Mouse (Mus musculus) liver, adult 2 months (tissue): ENCODE data around the gene Gm10160. TPM values are rescaled to one million over a fixed set of nuclear protein-coding genes. Genes with fewer than 3 reads are reported as not detected.

Experiments
- DNase-seq: peaks from one replicate; pipeline ENCODE4 v3.0.0-alpha.2; 2011; ENCODE audit warnings: low read depth, low spot score; ENCODE audit errors: extremely low read depth
- H3K27ac ChIP-seq: fragments of 200-500 bp; replicated peaks from 2 replicates; pipeline ENCODE4 v1.5.1; 2012; ENCODE audit warnings: low read depth, mild to moderate bottlenecking, control low read depth, inconsistent platforms, low read length; ENCODE audit not compliant: insufficient read depth
- H3K27me3 ChIP-seq: fragments of 200-500 bp; 2 replicates; pipeline ENCODE4 v1.6.1; 2012; ENCODE audit warnings: mild to moderate bottlenecking, moderate library complexity, low read length, inconsistent platforms; ENCODE audit not compliant: control insufficient read depth, insufficient read depth
- H3K36me3 ChIP-seq: fragments of 200-500 bp; 2 replicates; pipeline ENCODE4 v1.6.1; 2012; ENCODE audit warnings: low read length, inconsistent platforms; ENCODE audit not compliant: control insufficient read depth, insufficient read depth
- H3K4me1 ChIP-seq: fragments of 200-500 bp; 2 replicates; pipeline ENCODE4 v1.6.1; 2011; ENCODE audit warnings: low read length; ENCODE audit not compliant: control insufficient read depth, insufficient read depth
- H3K4me3 ChIP-seq: fragments of 200-500 bp; 2 replicates; pipeline ENCODE4 v1.5.1; 2011; ENCODE audit warnings: low read depth, mild to moderate bottlenecking, control low read depth, low read length, moderate library complexity; ENCODE audit not compliant: insufficient read depth
- H3K79me2 ChIP-seq: fragments of 200-500 bp; 2 replicates; pipeline ENCODE4 v1.6.1; 2012; ENCODE audit warnings: inconsistent platforms, mild to moderate bottlenecking, low read length, moderate library complexity; ENCODE audit not compliant: control insufficient read depth, insufficient read depth
- H3K9ac ChIP-seq: fragments of 200-500 bp; 2 replicates; pipeline ENCODE4 v1.6.1; 2012; ENCODE audit warnings: low read depth, mild to moderate bottlenecking, control low read depth, inconsistent platforms, low read length
- CTCF ChIP-seq: fragments of 200-500 bp; IDR thresholded peaks from 2 replicates; pipeline ENCODE4 v1.5.1; 2011; ENCODE audit warnings: low read depth, low read length, control low read depth
- POLR2A ChIP-seq: fragments of 200-500 bp; IDR thresholded peaks from 2 replicates; pipeline ENCODE4 v1.6.1; 2011; ENCODE audit warnings: low read length, control low read depth; ENCODE audit not compliant: insufficient read depth; ENCODE audit errors: extremely low read depth
- WGBS: fragments of 180-500 bp; shearing (Covaris S2); methylation state at CpG from one replicate; pipeline ENCODE4 v1.1.7; 2018; 5-methylcytosine and 5-hydroxymethylcytosine counted together
- polyA plus RNA-seq: library from polyadenylated mRNA; depleted of rRNA; stranded (reverse); fragments of >200 nt; gene quantifications from 2 replicates; pipeline ENCODE4 v1.2.3, GENCODE M21; 2012
- total RNA-seq: library from RNA; depleted of rRNA; stranded (reverse); fragments of >200 nt; gene quantifications from 2 replicates; pipeline ENCODE4 v1.2.3, GENCODE M21; 2014

Gene Gm10160
- total and polyA plus RNA-seq, 2 experiments: not detected

DNA sequence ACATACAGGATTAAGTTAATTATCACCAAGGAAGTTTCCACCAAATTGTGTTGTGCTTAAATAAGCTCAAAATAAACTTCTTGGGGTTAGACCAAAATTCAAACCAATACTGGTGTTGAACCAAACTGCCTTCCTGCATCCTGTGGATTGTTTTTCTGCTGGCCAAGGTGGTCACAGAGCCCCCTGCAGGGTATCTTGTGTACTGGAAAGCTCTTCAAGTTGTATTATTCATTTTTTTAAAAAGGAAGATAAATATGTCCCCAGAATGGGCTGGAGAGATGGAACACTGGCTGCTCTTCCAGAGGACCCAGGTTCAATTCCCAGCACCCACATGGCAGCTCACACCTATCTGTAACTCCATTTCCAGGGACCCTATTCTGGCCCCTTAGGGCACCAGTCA is 20.7 kb downstream of the Gm10160 start:
- TF ChIP-seq POLR2A (no peak), CTCF (no peak)
- H3K4me1 ChIP-seq: peaks cover 2% of the 10 kb centered on the region; the same call in 1 of the 2 replicates
- no peaks in the 10 kb centered on the region for H3K36me3 ChIP-seq
- no peaks in the 10 kb centered on the region for H3K27me3 ChIP-seq
- DNase-seq: no peak
- H3K79me2 ChIP-seq: no peaks in the 10 kb centered on the region
- no peak overlapping the region for H3K9ac ChIP-seq
- no peak overlapping the region for H3K27ac ChIP-seq
- no peak overlapping the region for H3K4me3 ChIP-seq

DNA sequence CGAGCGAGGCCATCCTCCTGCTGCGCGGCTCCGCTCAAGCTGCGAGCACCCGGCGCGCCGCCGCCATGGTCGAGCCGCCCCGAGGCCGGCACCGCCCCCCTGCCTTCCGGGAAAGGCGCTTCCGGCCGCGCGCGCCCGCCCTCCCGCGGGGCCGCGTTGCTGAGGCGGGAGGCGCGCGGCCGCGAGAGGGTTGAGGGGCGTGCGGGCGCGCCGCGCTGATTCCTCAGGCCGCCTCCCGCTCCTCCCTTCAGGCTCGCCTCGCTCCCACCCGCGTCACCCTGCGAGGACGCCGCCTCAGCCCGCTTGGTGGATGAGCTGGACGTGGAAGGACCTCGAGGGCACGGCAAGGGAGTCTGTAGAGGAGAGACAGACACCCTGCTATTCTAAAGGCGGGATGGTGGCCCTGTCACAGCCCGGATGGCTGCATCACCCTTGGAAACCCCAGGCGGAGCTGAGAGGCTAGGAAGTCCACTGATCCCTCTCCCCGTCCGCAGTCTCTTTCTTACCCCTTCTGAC is 26.2 kb downstream of the Gm10160 start, which contains the start of gene Btbd1:
Btbd1 (minus strand) TSS at position 53 of the 516 bp plus-strand sequence.
- peak; percentile 29 for DNase-seq
- WGBS: 2% methylated on average over 55 of the region's 58 CpGs
- H3K4me1 ChIP-seq: peaks cover 21% of the 10 kb centered on the region

GRCm38 (mm10) chr7:81828681-81829378 is 26.8 kb downstream of the Gm10160 start:
- peak; percentile 37 for DNase-seq
- TF ChIP-seq CTCF (no peak), POLR2A (no peak)
- H3K4me3 ChIP-seq: peak overlapping the region; percentile 99
- under 1% methylated on average over 81 of the region's 91 CpGs for WGBS
- H3K27ac ChIP-seq: peak overlapping the region; percentile 56
- H3K27me3 ChIP-seq: no peaks in the 10 kb centered on the region
- H3K9ac ChIP-seq: peak overlapping the region; percentile 98
- no peaks in the 10 kb centered on the region for H3K36me3 ChIP-seq
- peaks cover 26% of the 10 kb centered on the region; the same call in 1 of the 2 replicates for H3K79me2 ChIP-seq
- peaks cover 21% of the 10 kb centered on the region for H3K4me1 ChIP-seq

More for the DNA sequence above, 26.2 kb downstream of the Gm10160 start, which contains the start of gene Btbd1:
- TF ChIP-seq POLR2A (peak; percentile 42; the same call in 1 of the 2 replicates), CTCF (no peak)
- Histone ChIP-seq H3K27ac (peak within 1 kb of the TSS; percentile 89), H3K4me3 (peak within 1 kb of the TSS; percentile 99), H3K27me3 (no peaks in the 10 kb centered on the region), H3K9ac (peak within 1 kb of the TSS; percentile 98), H3K36me3 (no peaks in the 10 kb centered on the region), H3K79me2 (peaks cover 23% of the 10 kb centered on the region; the same call in 1 of the 2 replicates)

DNA sequence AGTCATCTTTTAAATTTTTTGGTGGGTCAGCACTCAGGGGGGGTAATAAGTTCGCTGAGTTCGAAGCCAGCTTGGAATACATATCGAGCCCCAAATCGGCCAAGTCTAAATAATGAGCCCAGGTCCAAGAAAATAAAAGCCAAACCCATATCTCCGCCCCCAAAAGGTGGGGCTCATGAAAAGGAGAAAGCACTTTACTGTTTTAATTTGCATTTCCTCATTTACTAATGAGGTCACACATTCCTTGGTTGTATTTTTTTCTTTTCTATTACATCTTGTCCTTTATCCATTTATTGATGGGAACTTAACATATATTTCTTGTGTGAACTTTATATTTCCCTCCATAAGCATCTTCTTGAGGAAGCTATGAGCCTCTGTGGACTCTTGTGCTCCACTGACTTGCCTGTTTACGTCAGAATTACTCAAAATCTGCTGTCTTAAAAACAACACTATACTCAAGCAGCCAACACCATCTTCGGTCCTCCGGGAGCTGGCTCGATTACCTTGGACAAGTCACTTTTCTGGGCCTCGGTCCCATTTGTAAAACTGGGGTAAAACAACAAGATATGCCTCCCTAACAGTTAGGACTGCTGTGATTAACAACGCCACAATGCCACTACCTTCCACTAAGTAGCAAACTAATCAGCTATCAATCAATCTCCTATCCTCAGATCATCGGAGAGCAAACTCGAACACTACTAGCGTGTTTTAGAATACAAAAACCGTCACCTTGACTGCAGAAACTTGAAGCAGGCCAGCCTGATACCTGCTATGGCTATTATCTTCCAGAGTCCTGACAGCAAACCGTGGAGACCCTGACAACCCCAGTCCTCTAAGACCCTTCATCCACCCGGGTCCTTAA is 27.6 kb downstream of the Gm10160 start:
- WGBS: 13% methylated on average over 17 of the region's 17 CpGs
- Histone ChIP-seq H3K79me2 (peaks cover 34% of the 10 kb centered on the region; the same call in 1 of the 2 replicates), H3K27ac (peak overlapping the region; percentile 56), H3K4me1 (peaks cover 21% of the 10 kb centered on the region), H3K27me3 (no peaks in the 10 kb centered on the region), H3K36me3 (no peaks in the 10 kb centered on the region), H3K9ac (peak overlapping the region; percentile 98), H3K4me3 (peak overlapping the region; percentile 99)
- no peak for TF ChIP-seq POLR2A
- no peak for TF ChIP-seq CTCF
- peak; percentile 43 for DNase-seq

GRCm38 (mm10) chr7:81825381-81825780 is 30.2 kb downstream of the Gm10160 start:
- Histone ChIP-seq H3K9ac (no peak overlapping the region), H3K36me3 (no peaks in the 10 kb centered on the region), H3K27ac (no peak overlapping the region), H3K4me3 (no peak overlapping the region), H3K79me2 (peaks cover 34% of the 10 kb centered on the region; the same call in 1 of the 2 replicates), H3K27me3 (no peaks in the 10 kb centered on the region), H3K4me1 (peaks cover 21% of the 10 kb centered on the region)
- TF ChIP-seq CTCF (no peak), POLR2A (no peak)
- 4% methylated on average over 3 of the region's 3 CpGs for WGBS
- DNase-seq: peak; percentile 22
